Mouse (Mus musculus): Measurements from ENCODE around the gene Abhd13.

Gene Abhd13

GRCm38 (mm10) chr8:9977573-9978314, at the start of gene Abhd13, which contains the start of gene Lig4:
Gene Abhd13, plus strand, starts transcription at chr8:9977707.
Gene Lig4, minus strand, starts transcription at chr8:9977686.
- DNase-seq: peak; percentile 99

DNA sequence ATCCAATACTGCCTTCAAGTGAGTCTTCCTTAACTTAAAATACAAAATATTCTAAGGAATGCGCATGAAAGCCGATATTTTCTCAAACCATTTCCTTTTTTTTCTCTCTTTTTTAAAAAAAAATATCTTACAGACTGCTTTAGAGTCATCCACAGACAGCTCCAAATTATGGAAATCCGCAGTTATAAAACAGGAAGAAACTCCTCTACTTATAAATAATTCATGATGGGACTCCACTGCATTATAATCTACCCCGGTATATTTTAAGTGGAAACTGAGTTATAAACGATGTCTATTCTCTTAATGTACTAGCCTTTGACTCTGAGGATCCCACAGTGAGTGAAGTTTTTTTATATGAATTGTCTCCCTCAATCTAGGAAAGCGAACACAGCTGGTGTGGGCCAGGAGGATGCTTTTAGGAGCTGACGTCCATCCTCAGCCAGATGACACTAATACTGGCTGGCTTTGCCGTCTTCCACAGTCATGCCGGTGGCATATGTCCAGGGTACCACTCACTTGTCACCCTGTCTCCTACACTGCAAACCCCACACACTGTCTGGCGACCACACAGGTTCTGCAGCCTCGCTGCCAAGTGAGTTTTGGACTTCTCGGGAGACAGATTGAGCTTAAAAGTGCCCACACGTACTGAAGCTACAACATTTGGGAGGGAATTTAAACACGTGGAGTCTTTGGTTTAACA, 47.6 kb upstream of the Abhd13 start:
- peak; percentile 55 for DNase-seq

DNA sequence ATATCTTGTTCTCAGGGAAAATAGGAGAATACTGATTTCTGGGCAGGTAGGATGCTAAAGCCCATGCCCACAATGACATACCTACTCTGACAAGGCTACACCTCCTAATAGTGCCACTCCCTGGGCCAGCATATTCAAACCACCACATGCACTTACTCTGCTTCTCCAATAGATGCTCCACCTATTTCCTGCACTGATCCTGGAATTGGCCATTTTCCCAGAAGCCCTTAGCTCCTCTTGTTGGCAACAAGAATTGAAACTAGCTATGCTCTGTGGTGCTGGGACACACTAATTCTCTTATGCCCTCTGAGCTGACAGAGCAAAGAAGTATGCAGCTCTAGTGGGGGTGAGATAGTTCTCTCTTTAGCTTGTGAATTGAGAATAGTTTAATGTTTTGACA, 44.8 kb upstream of the Abhd13 start:
- no peak for DNase-seq

GRCm38 (mm10) chr8:9934891-9935565, 42.5 kb upstream of the Abhd13 start:
- peak; percentile 23 for DNase-seq

- DNase-seq: no peak
Measured at GRCm38 (mm10) chr8:9935574-9935973, 41.9 kb upstream of the Abhd13 start.

- no peak for DNase-seq
Measured at GRCm38 (mm10) chr8:9949134-9949890, 28.2 kb upstream of the Abhd13 start.

DNA sequence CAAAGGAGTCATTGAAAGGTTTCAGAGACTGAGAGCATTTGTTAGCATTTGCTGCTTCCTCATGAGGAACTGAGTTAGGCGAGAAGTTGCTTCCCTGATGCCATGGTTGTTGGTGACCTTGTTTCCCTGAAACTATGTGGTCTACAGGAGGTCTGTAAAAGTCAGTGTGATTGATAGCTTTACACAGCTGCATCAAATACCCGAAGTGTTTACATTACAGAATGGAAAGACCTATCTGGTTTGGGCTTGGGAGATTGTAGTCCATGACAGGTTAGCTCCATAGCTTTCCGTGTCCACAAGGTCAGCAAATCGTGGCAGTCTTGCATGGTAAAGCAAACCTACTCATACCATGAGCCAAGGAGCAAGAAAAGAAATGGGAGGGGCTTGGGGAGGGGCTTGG, 19.2 kb upstream of the Abhd13 start:
- no peak for DNase-seq

- no peak for DNase-seq
Measured at GRCm38 (mm10) chr8:9959919-9960318, 17.6 kb upstream of the Abhd13 start.

DNA sequence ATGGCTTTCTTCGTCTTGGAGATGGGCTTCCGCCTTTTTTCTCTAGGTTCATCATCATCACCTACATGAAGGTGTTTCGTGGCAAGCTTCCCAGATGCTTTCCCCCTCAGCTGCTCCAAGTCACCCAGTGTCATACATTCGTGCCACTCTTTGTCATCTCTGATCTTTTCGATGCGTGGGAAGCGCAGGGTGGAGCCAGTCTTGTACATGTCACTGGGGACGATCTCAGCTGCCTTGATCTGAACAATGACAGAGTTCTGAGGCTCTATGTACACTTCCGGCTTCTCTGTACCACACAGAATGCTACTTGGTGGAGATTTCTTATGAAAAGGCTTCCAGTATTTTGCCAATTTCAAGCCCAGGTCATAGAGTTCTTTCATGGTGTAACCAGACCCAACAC, 5.6 kb upstream of the Abhd13 start:
- no peak for DNase-seq

DNA sequence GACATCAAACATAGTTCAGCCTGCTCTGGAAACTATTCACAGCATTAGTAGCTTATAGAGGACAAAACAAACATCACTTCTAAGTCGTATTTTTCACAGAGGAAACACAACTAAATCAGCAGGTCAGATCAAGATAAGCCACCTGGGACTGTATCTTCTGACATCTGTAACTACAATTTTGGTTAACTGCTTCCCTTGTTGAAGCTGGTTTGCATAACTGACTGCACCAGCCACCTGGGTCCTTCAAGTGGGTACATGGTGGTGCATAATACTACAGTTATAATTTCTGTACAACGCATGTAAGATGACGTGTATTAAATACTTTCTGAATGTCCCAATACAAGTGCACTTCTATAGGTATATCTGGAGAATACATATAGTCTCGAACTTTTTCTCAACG, 2.2 kb upstream of the Abhd13 start:
- DNase-seq: no peak

GRCm38 (mm10) chr8:9975898-9976611, 1.5 kb upstream of the Abhd13 start:
- DNase-seq: peak; percentile 98

DNA sequence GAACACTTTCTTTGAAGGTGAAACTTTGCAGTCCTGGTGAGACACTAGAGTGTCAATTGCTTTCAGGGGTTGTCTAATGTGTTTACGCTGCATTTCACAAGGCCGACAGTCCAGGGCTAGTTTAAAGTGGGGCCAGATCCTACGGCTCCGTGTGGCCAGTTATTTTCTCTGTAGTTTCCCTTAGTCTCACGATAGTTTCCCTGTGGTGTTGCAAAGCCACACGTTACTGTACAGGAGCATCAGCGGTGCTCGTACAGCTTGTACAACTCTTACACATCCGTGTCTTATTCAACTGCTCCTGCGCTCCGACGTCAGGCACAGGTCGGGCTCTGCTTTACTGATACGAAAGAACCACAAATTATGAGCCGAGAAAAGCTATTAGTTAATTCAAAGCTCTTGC, 491 bp upstream of the Abhd13 start:
- DNase-seq: no peak

DNA sequence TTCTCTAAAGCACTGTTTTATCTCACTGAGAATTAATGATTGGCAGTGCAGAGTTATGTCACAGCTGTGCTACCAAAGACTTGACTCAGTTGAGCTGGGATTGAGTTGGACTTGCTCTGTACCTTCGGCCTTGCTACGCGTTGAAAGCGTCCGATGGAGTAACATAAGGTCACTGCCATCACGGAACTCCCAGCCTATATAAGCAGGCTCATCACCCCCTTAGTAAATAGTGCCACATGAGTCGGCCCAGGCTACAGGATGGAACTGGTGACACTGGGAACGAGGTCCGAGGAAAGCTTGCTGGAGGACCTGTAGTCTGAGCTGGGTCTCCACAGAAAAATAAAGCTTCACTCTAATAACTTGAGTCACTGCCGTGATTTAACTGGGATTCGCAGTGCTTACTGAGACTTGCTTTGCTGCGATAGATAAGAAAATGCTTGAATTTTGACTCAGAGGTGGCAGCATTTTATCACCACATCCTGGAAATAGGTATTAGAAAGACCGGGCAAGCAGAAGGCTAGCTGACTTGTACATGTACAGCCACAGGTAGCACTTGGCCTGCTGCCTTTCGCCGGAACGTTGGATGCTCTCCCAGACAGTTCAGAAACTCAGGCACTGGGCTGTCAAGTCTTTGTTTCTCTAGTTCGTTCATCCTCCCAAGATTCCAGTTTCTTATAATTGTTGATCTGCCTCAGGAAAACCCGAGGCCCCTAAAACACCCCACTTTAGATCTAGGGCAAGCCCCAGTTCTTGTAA, 1.1 kb downstream of the Abhd13 start:
- DNase-seq: no peak

GRCm38 (mm10) chr8:9979746-9980145, 2.2 kb downstream of the Abhd13 start:
- no peak for DNase-seq

DNA sequence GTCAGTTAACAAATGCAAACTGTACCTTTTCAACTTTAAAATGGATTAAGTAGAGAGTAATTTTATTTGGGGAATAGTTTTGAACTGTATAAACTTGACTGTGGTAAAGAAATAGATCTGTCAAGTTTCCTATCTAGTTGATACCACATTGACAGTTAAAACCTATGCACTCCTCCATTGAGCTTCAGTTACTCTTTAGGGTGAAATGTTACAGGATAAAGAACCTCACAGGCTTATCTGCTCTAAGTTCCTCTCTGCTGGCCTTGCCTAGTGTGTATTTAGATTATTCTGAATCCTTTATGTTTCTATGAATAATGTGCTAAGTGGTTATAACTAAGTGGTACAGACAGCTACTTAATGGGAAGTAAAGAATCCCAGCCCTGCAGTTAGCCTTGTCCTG, 2.7 kb downstream of the Abhd13 start:
- no peak for DNase-seq

DNA sequence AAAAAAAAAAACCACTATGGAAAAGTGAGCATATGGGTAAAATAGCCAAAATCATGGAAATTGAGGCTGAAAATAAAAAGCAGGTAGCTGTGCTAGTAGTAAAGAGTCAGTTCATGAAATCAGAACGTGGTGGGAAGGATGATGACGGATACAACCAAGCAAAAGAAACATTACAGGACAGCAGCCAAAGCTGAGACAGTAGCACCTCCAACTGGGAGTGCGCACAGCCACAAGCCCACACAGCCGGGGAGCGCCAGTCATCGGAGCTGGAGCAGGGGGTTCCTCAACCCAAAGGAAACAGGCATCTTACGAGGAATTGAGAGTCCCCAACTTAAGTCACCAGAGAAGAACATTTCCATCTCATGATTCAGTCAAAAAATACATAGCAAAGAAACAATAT, 26.6 kb downstream of the Abhd13 start:
- no peak for DNase-seq

GRCm38 (mm10) chr8:10006156-10006985, 28.9 kb downstream of the Abhd13 start, which contains the start of gene Tnfsf13b:
Gene Tnfsf13b, plus strand, starts transcription at chr8:10006467.
- DNase-seq: no peak

DNA sequence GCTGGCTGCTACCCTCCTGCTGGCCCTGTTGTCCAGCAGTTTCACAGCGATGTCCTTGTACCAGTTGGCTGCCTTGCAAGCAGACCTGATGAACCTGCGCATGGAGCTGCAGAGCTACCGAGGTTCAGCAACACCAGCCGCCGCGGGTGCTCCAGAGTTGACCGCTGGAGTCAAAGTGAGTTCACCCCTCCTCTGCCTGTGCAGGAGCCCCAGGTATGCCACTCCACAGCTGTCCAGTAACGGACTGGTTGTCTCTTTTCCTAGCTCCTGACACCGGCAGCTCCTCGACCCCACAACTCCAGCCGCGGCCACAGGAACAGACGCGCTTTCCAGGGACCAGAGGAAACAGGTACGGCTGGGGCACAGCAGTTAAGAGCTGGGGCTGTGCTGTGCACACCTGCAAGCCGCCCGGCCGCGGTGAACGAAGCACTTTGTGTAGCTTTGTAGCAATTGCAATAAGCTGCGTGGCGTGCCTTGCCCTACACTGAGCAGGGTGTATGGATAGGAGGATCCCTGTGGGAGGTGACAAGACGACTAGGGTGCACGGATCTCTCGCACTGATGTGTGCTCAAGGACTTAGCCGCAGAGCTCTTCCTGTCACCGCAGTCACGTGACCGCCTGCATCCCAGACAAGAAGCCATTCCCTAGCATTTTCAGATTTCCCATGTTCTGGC, 29.6 kb downstream of the Abhd13 start:
- peak; percentile 34 for DNase-seq

GRCm38 (mm10) chr8:10007660-10008028, 30.1 kb downstream of the Abhd13 start:
- no peak for DNase-seq

DNA sequence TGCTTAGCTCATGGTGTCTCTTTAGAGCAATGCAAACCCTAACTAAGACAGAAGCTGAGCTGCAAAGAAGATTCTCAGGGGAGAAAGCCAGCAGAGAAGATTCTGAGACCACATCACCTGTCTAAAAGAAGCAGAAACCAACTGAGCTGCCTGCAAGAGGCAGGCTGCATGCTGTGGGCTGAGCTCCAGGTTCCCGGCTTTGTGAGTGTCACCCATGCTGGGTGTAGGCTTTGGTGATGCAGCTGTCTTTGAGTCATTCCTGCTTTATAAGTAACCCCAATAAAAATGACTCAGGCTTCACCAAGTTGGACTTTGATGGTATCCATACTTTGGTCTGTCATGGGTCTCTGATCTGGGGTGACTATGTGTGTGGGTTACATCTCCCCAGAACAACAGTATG, 38.7 kb downstream of the Abhd13 start:
- no peak for DNase-seq
